Mouse (Mus musculus): ENCODE results near the gene Topaz1.

DNA sequence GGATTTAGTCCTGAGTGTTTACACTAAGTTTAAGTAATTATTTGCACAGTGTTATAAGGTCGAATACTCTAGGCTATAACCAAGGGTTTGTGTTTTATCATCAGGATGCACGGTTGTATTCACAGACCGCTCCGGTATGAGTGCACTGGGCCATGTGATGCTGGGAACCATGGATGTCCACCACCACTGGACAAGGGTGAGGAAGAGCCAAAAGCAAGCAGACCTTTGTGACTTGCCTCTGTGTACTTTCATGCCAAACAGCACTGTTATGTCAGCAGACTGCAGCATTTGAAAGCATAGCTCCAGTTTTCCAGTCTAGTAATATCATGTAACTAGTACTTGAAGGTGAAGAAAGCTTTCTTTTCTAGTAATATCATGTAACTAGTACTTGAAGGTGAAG is 79.6 kb downstream of the Topaz1 start:
- TF ChIP-seq CTCF (IDR thresholded peaks at IDR 0.05; ENCODE audit: low read depth, low read length), result no peak
- no peak for TF ChIP-seq POLR2A (IDR thresholded peaks at IDR 0.05; ENCODE audit: insufficient read depth, low read length)
